Mouse (Mus musculus) stomach, embryonic 16.5 days (tissue): ENCODE results near the gene Mocs2. TPM values are rescaled to one million over a fixed set of nuclear protein-coding genes. Genes with fewer than 3 reads are reported as not detected.

ENCODE experiments used
- ATAC-seq: fragments of 200-750 bp; cut with Nextera tagmentation; 2 replicates; pipeline ENCODE4 v1.8.0; 2017; ENCODE audit warnings: moderate number of reproducible peaks, moderate TSS enrichment; ENCODE audit not compliant: insufficient read depth, low FRiP score
- H3K27ac ChIP-seq: fragments of 300-500 bp; sonication (generic); 2 replicates; pipeline ENCODE4 v1.5.1; 2014; ENCODE audit warnings: low read length
- H3K27me3 ChIP-seq: fragments of 300-500 bp; sonication (generic); 2 replicates; pipeline ENCODE4 v1.6.1; 2014; ENCODE audit warnings: low read length, control low read depth, mixed read lengths; ENCODE audit not compliant: control insufficient read depth, insufficient read depth
- H3K36me3 ChIP-seq: fragments of 300-500 bp; sonication (generic); 2 replicates; pipeline ENCODE4 v1.6.1; 2014; ENCODE audit warnings: low read length; ENCODE audit not compliant: control insufficient read depth, insufficient read depth
- H3K4me1 ChIP-seq: fragments of 300-500 bp; sonication (generic); 2 replicates; pipeline ENCODE4 v1.6.1; 2014; ENCODE audit warnings: low read length, control low read depth, mixed read lengths; ENCODE audit not compliant: control insufficient read depth, insufficient read depth
- H3K4me2 ChIP-seq: fragments of 300-500 bp; sonication (generic); 2 replicates; pipeline ENCODE4 v1.6.1; 2014; ENCODE audit warnings: low read depth, low read length, mixed read lengths
- H3K4me3 ChIP-seq: fragments of 300-500 bp; sonication (generic); replicated peaks from 2 replicates; pipeline ENCODE4 v1.5.1; 2014; ENCODE audit warnings: mild to moderate bottlenecking, low read length
- H3K9ac ChIP-seq: fragments of 300-500 bp; sonication (generic); 2 replicates; pipeline ENCODE4 v1.6.1; 2014; ENCODE audit warnings: low read length
- H3K9me3 ChIP-seq: fragments of 300-500 bp; sonication (generic); replicated peaks from 2 replicates; pipeline ENCODE4 v1.6.1; 2016; ENCODE audit warnings: low read length, control low read depth; ENCODE audit not compliant: control insufficient read depth
- WGBS: fragments of 180-500 bp; shearing (Covaris S2); extraction: QIAGEN DNeasy Blood & Tissue Kit; methylation state at CpG from one replicate; pipeline ENCODE4 v1.1.7; 2014; 5-methylcytosine and 5-hydroxymethylcytosine counted together
- polyA plus RNA-seq: library from polyadenylated mRNA; unstranded; fragments of >200 nt; fragmentation: Nextera tagmentation; extraction: Ambion mirVana; gene quantifications from 2 replicates; pipeline ENCODE4 v1.2.1, GENCODE M21; 2015

The Mocs2 gene
- polyA plus RNA-seq, 1 experiment from 2014 or later: 98.5 TPM

DNA sequence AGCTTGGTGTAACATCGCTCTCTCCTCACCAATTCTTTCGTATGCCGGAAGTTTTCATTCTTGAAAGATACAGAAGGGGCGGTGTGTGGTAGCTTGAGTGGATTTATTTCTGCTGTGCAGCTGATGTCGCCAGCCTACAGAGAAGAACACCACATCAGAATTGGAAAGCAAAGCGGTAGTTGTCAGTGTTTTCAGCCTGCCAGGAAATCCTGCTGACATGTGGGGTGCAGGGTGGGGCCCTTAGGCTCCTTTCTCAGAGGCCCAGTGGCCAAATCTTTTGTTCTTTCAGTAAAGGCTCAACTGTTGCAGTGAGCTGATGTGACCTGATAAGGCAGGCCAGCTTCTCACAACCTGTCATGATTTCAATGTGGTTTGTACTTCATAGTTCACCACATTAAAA, 27.8 kb downstream of the Mocs2 start:
- ATAC-seq: no peak
- no peak overlapping the region for H3K9ac ChIP-seq
- H3K4me1 ChIP-seq: no peaks in the 10 kb centered on the region
- H3K27ac ChIP-seq: no peak overlapping the region
- H3K4me3 ChIP-seq: no peak overlapping the region
- H3K4me2 ChIP-seq: no peak overlapping the region
- H3K36me3 ChIP-seq: no peaks in the 10 kb centered on the region; the same call in 1 of the 2 replicates
- no peaks in the 10 kb centered on the region for H3K9me3 ChIP-seq
- WGBS: 80% methylated on average over 6 of the region's 6 CpGs
- H3K27me3 ChIP-seq: no peaks in the 10 kb centered on the region

DNA sequence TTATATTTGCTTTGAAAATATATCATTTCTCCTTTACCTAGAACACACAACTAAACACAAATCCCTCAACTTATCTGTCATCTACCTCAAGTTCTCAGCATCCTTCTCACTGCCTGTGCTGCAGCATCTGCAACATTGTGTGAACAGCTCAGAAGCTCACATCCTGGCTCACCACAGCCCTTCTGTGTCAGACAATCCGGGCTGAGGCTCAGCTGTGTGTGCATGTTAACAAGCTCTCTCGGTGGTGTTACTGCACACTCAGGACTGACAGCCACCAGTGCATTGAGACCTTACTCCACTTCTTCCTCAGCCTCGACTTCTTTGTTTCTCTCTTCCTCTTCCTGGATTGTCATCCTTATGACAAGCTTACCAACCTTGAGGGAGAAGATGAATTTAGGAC, 30.9 kb downstream of the Mocs2 start:
- ATAC-seq: no peak
- Histone ChIP-seq H3K36me3 (no peaks in the 10 kb centered on the region; the same call in 1 of the 2 replicates), H3K27me3 (no peaks in the 10 kb centered on the region), H3K4me3 (no peak overlapping the region), H3K9ac (no peak overlapping the region), H3K4me2 (no peak overlapping the region), H3K4me1 (peaks cover 5% of the 10 kb centered on the region; the same call in 1 of the 2 replicates), H3K9me3 (no peaks in the 10 kb centered on the region), H3K27ac (no peak overlapping the region)
- 71% methylated on average over 3 of the region's 3 CpGs for WGBS

DNA sequence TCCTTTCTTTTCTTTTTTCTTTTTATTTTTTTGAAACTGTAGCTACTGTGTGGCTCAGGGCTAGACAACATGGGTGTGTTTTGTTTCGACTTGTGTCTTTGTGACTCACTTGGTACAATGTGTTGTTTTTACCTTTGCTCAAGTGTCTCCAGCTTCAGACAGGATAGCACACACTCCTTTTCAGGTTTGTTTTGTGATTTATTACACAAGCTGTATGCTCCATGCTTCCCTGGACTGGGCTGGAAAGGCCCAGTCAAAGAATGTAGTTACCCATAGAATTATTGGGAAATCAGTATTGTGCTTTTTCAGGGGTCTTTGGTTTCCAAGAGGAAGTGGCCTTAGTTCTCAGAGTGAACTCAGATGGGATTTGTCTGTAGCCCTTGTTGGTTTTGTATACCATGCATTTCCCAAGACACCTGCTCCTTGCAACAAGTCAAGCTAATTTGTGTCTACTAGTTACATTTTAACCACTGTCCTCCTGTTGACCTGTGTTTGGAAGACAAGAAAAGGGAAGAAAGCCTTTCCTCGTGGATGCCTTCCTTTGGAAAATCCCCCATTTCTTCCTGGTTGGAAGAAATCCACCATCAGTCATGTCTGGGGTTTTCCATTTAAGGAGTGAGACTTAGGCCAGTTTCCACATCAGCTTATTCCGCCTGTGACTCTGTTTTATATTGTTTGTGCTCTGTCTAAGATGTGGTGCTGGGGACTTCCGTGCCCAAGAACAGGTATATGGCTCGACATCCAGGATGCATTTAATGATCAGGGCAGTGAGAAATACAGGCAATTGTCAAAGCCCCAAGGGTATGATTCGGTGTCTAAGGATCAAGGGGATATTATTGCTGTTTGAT, 34.5 kb downstream of the Mocs2 start:
- no peak overlapping the region for H3K27ac ChIP-seq
- no peaks in the 10 kb centered on the region for H3K9me3 ChIP-seq
- H3K9ac ChIP-seq: no peak overlapping the region
- H3K4me1 ChIP-seq: peaks cover 9% of the 10 kb centered on the region; the same call in 1 of the 2 replicates
- no peak overlapping the region for H3K4me3 ChIP-seq
- WGBS: 62% methylated on average over 6 of the region's 6 CpGs
- H3K27me3 ChIP-seq: no peaks in the 10 kb centered on the region
- 0 out of 2 replicates have a peak, but pooled peaks have one; percentile 40 for ATAC-seq
- H3K4me2 ChIP-seq: no peak overlapping the region
- H3K36me3 ChIP-seq: no peaks in the 10 kb centered on the region

DNA sequence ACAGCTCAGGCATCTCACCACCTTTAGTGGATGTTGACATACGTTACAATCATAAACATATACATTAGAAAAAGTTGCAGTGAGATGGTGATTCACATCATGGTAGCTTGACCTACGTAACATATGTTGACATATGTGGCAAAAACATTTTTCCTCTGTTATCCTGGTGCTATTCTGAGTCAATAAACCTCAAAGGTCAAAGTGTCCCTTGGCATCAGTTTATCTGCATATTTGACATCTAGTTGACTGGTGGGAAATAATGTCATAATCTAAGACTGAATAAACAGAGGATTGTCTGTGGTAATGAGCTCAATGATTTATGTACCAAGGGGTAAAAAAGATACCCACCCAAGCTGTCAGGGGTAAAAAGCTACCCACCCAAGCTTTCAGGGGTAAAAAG, 35.1 kb downstream of the Mocs2 start:
- Histone ChIP-seq H3K36me3 (no peaks in the 10 kb centered on the region), H3K9ac (no peak overlapping the region), H3K9me3 (no peaks in the 10 kb centered on the region), H3K4me2 (no peak overlapping the region), H3K27me3 (no peaks in the 10 kb centered on the region), H3K27ac (no peak overlapping the region), H3K4me3 (no peak overlapping the region), H3K4me1 (peaks cover 9% of the 10 kb centered on the region; the same call in 1 of the 2 replicates)
- no peak for ATAC-seq
- 79% methylated on average over 2 of the region's 2 CpGs for WGBS

DNA sequence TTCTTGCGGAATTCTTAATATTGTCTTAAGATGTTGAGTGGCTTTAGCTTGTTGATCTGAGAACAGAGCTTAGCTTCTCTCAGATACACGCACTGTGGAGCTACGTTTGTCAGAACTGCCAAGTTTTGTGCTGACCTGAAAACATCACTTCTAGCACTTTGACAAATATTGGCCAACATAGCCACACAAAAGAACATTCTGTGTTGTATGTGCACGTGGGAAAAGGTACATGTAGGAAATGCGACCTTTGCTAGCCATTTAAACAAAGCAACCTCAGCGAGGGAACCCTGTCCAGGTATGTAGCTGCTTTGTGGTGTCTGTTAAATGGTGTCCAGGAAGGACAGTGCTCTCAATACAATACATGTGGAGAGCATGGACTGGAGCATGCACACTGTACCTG, 36.0 kb downstream of the Mocs2 start:
- Histone ChIP-seq H3K4me3 (no peak overlapping the region), H3K4me1 (peaks cover 9% of the 10 kb centered on the region; the same call in 1 of the 2 replicates), H3K4me2 (no peak overlapping the region), H3K9me3 (no peaks in the 10 kb centered on the region), H3K27ac (no peak overlapping the region), H3K36me3 (no peaks in the 10 kb centered on the region), H3K9ac (no peak overlapping the region), H3K27me3 (no peaks in the 10 kb centered on the region)
- no peak for ATAC-seq
- 79% methylated on average over 6 of the region's 6 CpGs for WGBS

DNA sequence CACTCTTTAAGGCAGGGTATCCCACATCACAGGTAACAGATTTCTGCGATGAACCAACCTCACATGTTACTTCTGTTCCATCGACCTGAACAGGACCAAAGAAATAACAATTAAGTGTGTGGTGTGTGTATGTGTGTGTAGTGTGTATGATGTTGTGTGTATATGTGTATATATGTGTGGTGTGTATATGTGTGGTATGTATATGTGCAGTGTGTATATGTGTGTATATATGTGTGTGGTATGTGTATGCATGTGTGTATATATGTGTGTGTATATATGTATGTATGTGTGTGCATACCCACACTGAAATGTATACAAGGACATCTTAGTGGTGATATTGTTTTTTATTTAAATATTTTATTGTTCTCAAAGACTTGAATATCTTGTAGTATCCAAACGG, 36.4 kb downstream of the Mocs2 start:
- Histone ChIP-seq H3K9me3 (no peaks in the 10 kb centered on the region), H3K27me3 (no peaks in the 10 kb centered on the region), H3K4me3 (no peak overlapping the region), H3K27ac (no peak overlapping the region), H3K4me1 (peaks cover 9% of the 10 kb centered on the region; the same call in 1 of the 2 replicates), H3K36me3 (no peaks in the 10 kb centered on the region), H3K4me2 (no peak overlapping the region), H3K9ac (no peak overlapping the region)
- 94% methylated on average over 3 of the region's 3 CpGs for WGBS
- ATAC-seq: no peak

DNA sequence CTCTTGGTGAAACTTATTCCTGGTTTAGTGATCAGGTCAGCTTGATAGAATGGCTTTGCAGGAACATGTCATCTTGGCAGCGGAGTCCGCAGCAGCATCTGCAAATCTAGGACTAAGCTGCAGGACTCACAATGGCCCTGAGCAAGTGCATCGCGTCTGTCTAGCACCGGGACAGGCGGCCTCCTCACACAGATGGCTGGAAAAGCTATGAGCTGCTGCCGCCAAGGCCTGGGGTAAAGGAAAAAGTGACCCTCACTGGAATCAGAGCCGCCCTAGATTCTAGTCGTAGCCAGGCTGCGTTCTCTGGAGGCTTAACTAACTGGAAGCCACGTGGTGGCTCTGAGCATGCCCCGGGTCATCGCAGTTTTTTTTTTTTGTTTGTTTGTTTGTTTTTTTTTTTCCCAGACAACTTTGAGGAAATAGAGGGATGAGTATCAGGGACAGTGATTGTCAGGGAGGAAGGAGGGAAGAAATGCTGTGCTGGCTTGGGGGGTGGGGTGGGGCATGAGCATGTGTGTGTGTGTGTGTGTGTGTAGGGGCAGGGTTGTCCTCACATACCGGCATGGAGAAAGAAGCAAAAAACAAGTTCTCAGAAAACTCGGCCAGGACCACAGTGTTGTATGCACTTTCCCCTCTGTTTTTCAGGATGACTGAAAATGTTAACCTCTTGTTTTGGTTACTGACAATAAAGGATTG, 37.7 kb downstream of the Mocs2 start:
- Histone ChIP-seq H3K4me3 (no peak overlapping the region), H3K4me2 (peak overlapping the region; percentile 15; the same call in 1 of the 2 replicates), H3K27ac (no peak overlapping the region), H3K36me3 (no peaks in the 10 kb centered on the region), H3K9ac (no peak overlapping the region; the same call in 1 of the 2 replicates), H3K9me3 (no peaks in the 10 kb centered on the region), H3K27me3 (no peaks in the 10 kb centered on the region), H3K4me1 (peaks cover 9% of the 10 kb centered on the region; the same call in 1 of the 2 replicates)
- no peak for ATAC-seq
- WGBS: 34% methylated on average over 15 of the region's 15 CpGs

DNA sequence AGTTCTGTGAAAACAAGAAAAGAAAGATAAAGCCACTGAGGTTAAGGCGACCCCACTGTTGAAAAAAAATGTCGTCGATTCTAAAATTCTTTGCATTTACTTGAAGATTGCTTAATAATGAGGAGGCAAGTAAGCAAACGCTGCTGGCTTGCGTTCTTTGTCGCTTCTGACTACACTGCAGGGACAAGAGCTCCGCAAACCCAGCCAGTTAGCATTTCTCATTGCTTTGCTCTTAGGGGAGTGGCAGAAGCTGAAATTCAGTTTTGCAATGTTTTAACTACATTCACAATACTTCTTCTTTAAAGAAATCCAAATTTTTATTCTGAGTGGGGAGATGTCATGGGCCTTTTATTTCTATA, 38.2 kb downstream of the Mocs2 start:
- H3K4me2 ChIP-seq: peak overlapping the region; percentile 15; the same call in 1 of the 2 replicates
- no peaks in the 10 kb centered on the region for H3K36me3 ChIP-seq
- peaks cover 9% of the 10 kb centered on the region; the same call in 1 of the 2 replicates for H3K4me1 ChIP-seq
- H3K27ac ChIP-seq: no peak overlapping the region
- no peaks in the 10 kb centered on the region for H3K9me3 ChIP-seq
- no peak for ATAC-seq
- WGBS: 27% methylated on average over 7 of the region's 7 CpGs
- H3K4me3 ChIP-seq: no peak overlapping the region
- no peaks in the 10 kb centered on the region for H3K27me3 ChIP-seq
- no peak overlapping the region for H3K9ac ChIP-seq

DNA sequence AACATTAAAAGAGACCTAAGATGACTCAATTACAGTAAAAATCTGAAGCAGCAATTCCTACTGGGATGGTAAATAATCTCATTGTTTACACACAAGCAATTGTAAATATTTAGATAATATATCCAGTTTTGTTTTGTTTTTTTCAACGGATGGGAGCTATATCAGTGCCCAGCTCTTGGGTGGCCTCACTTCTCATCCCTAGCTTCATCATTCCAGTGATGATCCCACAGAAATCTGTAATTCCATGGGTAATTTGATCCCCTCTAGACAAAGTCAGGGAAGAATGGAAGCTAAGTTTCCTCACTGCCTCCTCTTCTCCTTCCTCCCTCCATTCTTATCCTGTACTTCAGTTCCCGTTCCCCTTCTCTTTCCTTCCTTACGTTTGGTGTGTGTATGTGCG, 39.5 kb downstream of the Mocs2 start:
- 71% methylated on average over 4 of the region's 4 CpGs for WGBS
- no peak overlapping the region for H3K4me3 ChIP-seq
- H3K36me3 ChIP-seq: no peaks in the 10 kb centered on the region
- no peak overlapping the region for H3K4me2 ChIP-seq
- H3K9ac ChIP-seq: no peak overlapping the region
- no peaks in the 10 kb centered on the region for H3K27me3 ChIP-seq
- no peak overlapping the region; the same call in 1 of the 2 replicates for H3K27ac ChIP-seq
- peaks cover 8% of the 10 kb centered on the region; the same call in 1 of the 2 replicates for H3K4me1 ChIP-seq
- H3K9me3 ChIP-seq: no peaks in the 10 kb centered on the region
- ATAC-seq: peak; percentile 29; the same call in 1 of the 2 replicates
